Mouse (Mus musculus) left cerebral cortex, adult 2 months (tissue): Measurements from ENCODE around the gene Yipf4. TPM values are rescaled to one million over a fixed set of nuclear protein-coding genes. Genes with fewer than 3 reads are reported as not detected.
"Not testable (repeated sequence)": the region's sequence is repeated elsewhere in the genome, so short reads cannot be mapped to it uniquely, and the experiment has no call there.

Experiments used
- DNase-seq, 2 experiments: peaks; one replicate each; pipeline ENCODE4 v3.0.0; 2021 to 2022; ENCODE audit warnings: low spot score in 2 of 2, mixed read lengths in 1 of 2; ENCODE audit errors: extremely low spot score in 1 of 2
- H3K27ac ChIP-seq: fragments of 200-600 bp; 2 replicates; pipeline ENCODE4 v1.8.1; 2022
- H3K4me3 ChIP-seq: fragments of 200-600 bp; 2 replicates; pipeline ENCODE4 v1.8.1; 2022
- CTCF ChIP-seq: fragments of 200-600 bp; IDR thresholded peaks from 2 replicates; pipeline ENCODE4 v1.8.1; 2022; ENCODE audit warnings: antibody characterized with exemption, mild to moderate bottlenecking, moderate library complexity
- intact Hi-C: fragments of 180-260 bp; cut with DNase I; formaldehyde crosslinking; loops from one replicate; pipeline ENCODE4 v1.15.1; 2025
- long read RNA-seq, 2 experiments: library from polyadenylated mRNA; stranded (forward); transcript quantifications; one replicate each; pipeline ENCODE4 v2.0.0; 2021; ENCODE audit warnings: borderline mapping rate in 2 of 2
- total RNA-seq, 2 experiments: library from RNA; stranded (reverse); gene quantifications; 2 replicates each; pipeline ENCODE4 v1.2.3; 2021

Yipf4 gene
- 10 to 100 TPM; 76.7 to 89.5 TPM for total RNA-seq
- long read RNA-seq, experiment 1, transcript Yipf4-201 (6 exons, 2,133 nt) = major isoform, 55 of 57 reads
- long read RNA-seq, experiment 1, partial matches to known transcripts = 1 of 57 reads
- long read RNA-seq, experiment 1, other reads (novel, unspliced or antisense) = 1 of 57 reads
- long read RNA-seq, experiment 2, transcript Yipf4-201 (6 exons, 2,133 nt) = major isoform, 41 of 42 reads
- long read RNA-seq, experiment 2, partial matches to known transcripts = 1 of 42 reads
- long read RNA-seq, experiment 2, other reads (novel, unspliced or antisense) = 0 of 42 reads

GRCm38 (mm10) chr17:74489024-74489900, at the start of gene Yipf4:
Gene Yipf4, plus strand, starts transcription at chr17:74489493.
- peak; percentile 96 to 98 for DNase-seq
- no peak for TF ChIP-seq CTCF
- peak within 1 kb of the TSS; percentile 90 for H3K27ac ChIP-seq
- intact Hi-C loops = loop anchor here (1.0 to 5.0 kb wide), 2 partner anchors 39 to 92 kb away; partner anchors contain the start of genes Birc6 and Slc30a6
- peak within 1 kb of the TSS; percentile 99 for H3K4me3 ChIP-seq

GRCm38 (mm10) chr17:74440486-74440885, 48.8 kb upstream of the Yipf4 start:
- no peak for DNase-seq
- no peak overlapping the region for H3K4me3 ChIP-seq
- H3K27ac ChIP-seq = no peak overlapping the region
- intact Hi-C loops = no loop called here
- no peak for TF ChIP-seq CTCF

GRCm38 (mm10) chr17:74449776-74450175, 39.5 kb upstream of the Yipf4 start:
- intact Hi-C loops = no loop called here
- Histone ChIP-seq H3K4me3 (no peak overlapping the region), H3K27ac (no peak overlapping the region)
- TF ChIP-seq CTCF = no peak
- no peak for DNase-seq

- no peak for TF ChIP-seq CTCF
- H3K27ac ChIP-seq = no peak overlapping the region
- no peak overlapping the region for H3K4me3 ChIP-seq
- no peak for DNase-seq
- intact Hi-C loops = no loop called here
Observed at GRCm38 (mm10) chr17:74453928-74454327, 35.4 kb upstream of the Yipf4 start.

GRCm38 (mm10) chr17:74454660-74455059, 34.6 kb upstream of the Yipf4 start:
- Histone ChIP-seq H3K4me3 (no peak overlapping the region), H3K27ac (no peak overlapping the region)
- no peak for TF ChIP-seq CTCF
- intact Hi-C loops = no loop called here
- DNase-seq = no peak

- no peak for DNase-seq
- intact Hi-C loops = no loop called here
- Histone ChIP-seq H3K27ac (no peak overlapping the region), H3K4me3 (no peak overlapping the region)
- TF ChIP-seq CTCF = no peak
Observed at GRCm38 (mm10) chr17:74455426-74455825, 33.9 kb upstream of the Yipf4 start.

- intact Hi-C loops = no loop called here
- Histone ChIP-seq H3K4me3 (no peak overlapping the region), H3K27ac (no peak overlapping the region)
- no peak for DNase-seq
- no peak for TF ChIP-seq CTCF
Observed at GRCm38 (mm10) chr17:74456825-74457224, 32.5 kb upstream of the Yipf4 start.

- Histone ChIP-seq H3K4me3 (no peak overlapping the region), H3K27ac (no peak overlapping the region)
- intact Hi-C loops = no loop called here
- DNase-seq = no peak
- no peak for TF ChIP-seq CTCF
Observed at GRCm38 (mm10) chr17:74457972-74458677, 31.2 kb upstream of the Yipf4 start.

GRCm38 (mm10) chr17:74458711-74459408, 30.4 kb upstream of the Yipf4 start, which contains the start of gene Nlrc4:
Gene Nlrc4, minus strand, starts transcription at chr17:74459142.
- H3K27ac ChIP-seq = no peak within 1 kb of the TSS
- H3K4me3 ChIP-seq = no peak within 1 kb of the TSS
- no peak for TF ChIP-seq CTCF
- intact Hi-C loops = no loop called here
- no peak for DNase-seq

- H3K4me3 ChIP-seq = no peak overlapping the region
- DNase-seq = no peak
- intact Hi-C loops = no loop called here
- H3K27ac ChIP-seq = no peak overlapping the region
- no peak for TF ChIP-seq CTCF
Observed at GRCm38 (mm10) chr17:74463510-74463909, 25.8 kb upstream of the Yipf4 start.

GRCm38 (mm10) chr17:74467981-74468380, 21.3 kb upstream of the Yipf4 start:
- intact Hi-C loops, DNase-seq: not testable (repeated sequence)

GRCm38 (mm10) chr17:74470133-74470532, 19.2 kb upstream of the Yipf4 start:
- H3K27ac ChIP-seq, intact Hi-C loops, DNase-seq, H3K4me3 ChIP-seq: not testable (repeated sequence)

More at GRCm38 (mm10) chr17:74467981-74468380, 21.3 kb upstream of the Yipf4 start:
- H3K4me3 ChIP-seq, H3K27ac ChIP-seq: not testable (repeated sequence)
